9 mouse cellular contexts compared by ENCODE assay signal in the genomic region with DNA sequence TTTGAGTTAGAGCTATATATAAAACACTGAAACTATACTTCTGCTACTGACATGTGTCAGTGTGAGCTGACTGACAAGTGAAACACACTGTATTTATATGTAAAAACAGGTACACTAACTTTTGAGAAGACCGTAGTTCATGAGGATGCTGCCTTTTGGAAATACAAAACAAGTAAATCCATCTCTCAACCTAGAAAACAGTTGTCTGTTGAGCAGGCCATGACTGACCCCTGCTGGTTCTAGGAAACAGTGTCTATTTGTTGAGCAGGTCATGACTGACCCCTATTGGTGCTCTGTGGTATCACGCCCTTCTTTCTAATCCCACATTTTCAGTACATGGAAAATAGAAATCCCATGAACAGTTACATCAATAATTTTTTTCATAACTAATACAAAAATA. TPM values are rescaled to one million over a fixed set of nuclear protein-coding genes. Genes with fewer than 3 reads are reported as not detected.
A peak's percentile ranks its signal among the peaks of the same experiment; 100 is the strongest.
DNase-seq lines count a peak whose midpoint lies in the region; ATAC-seq and TF ChIP-seq lines count a peak whose summit lies in the region.
"Had no signal": no experiment of that assay in that cellular context is flagged by ENCODE, and none has a peak within 500 bp of the region (broad histone marks: within the 10 kb centered on the region; RNA-seq: fewer than 3 reads in every experiment).

No protein-coding gene starts in this region.

- no peaks in the 10 kb centered on the region for H3K27me3 ChIP-seq in heart, embryonic 12.5 days (replicated peaks)
- H3K27me3 ChIP-seq in lung, embryonic 15.5 days = no peaks in the 10 kb centered on the region
- H3K27me3 ChIP-seq: neural tube, embryonic 12.5 days had no signal

- no peaks in the 10 kb centered on the region for H3K9me3 ChIP-seq in ES-E14 (ENCODE audit: control insufficient read depth, insufficient read depth, low read depth, low read length)
- H3K9me3 ChIP-seq in heart, embryonic 12.5 days (replicated peaks) = no peaks in the 10 kb centered on the region
- no peaks in the 10 kb centered on the region for H3K9me3 ChIP-seq in lung, embryonic 15.5 days

- DNase-seq in ES-E14 (ENCODE audit: low read depth, low spot score) = no peak
- peak; percentile 95 for DNase-seq in brain, embryonic 14.5 days (ENCODE audit: low read depth)
- DNase-seq in kidney, postnatal 4 days = peak; percentile 82 to 85
- peak; percentile 69 for DNase-seq in retina, adult 2 months (ENCODE audit: low read depth, low spot score)
- peak; percentile 49 to 62 for DNase-seq in thymus, postnatal 36 days

- 20% methylated on average over 2 of the region's 2 CpGs for WGBS in heart, embryonic 12.5 days
- WGBS in lung, embryonic 15.5 days = 10% methylated on average over 2 of the region's 2 CpGs

- in situ Hi-C loops in ES-E14 (cut with MboI; ENCODE audit: low sequenced_read_pairs in 2 of 2, unreplicated experiment in 2 of 2) = loop anchor here in 1 of 2 experiments (5.0 to 25.0 kb wide), 2 partner anchors 389 to 794 kb away; partner anchors contain the start of gene Adamts17

- peak; percentile 97 for TF ChIP-seq CTCF in brain, embryonic 14.5 days (IDR thresholded peaks at IDR 0.05; ENCODE audit: borderline replicate concordance, extremely low read depth, insufficient read depth, insufficient read length)

- H3K4me2 ChIP-seq in heart, embryonic 12.5 days = no peak overlapping the region
- no peak overlapping the region for H3K4me2 ChIP-seq in lung, embryonic 15.5 days
- H3K4me2 ChIP-seq: neural tube, embryonic 12.5 days had no signal

- no peak overlapping the region for H3K4me3 ChIP-seq in ES-E14 (ENCODE audit: insufficient read depth in 1 of 2, low read depth in 1 of 2, low read length in 2 of 2, poor library complexity in 1 of 2, severe bottlenecking in 1 of 2)
- H3K4me3 ChIP-seq in heart, embryonic 12.5 days = no peak overlapping the region
- no peak overlapping the region for H3K4me3 ChIP-seq in lung, embryonic 15.5 days
- H3K4me3 ChIP-seq: neural tube, embryonic 12.5 days had no signal

- no peak for TF ChIP-seq POLR2A in brain, embryonic 14.5 days (IDR thresholded peaks at IDR 0.05; ENCODE audit: borderline replicate concordance, extremely low read depth, insufficient read depth, insufficient read length, poor library complexity, severe bottlenecking)

- no peaks in the 10 kb centered on the region for H3K4me1 ChIP-seq in ES-E14 (ENCODE audit: control insufficient read depth in 2 of 2, insufficient read depth in 2 of 2, low read length in 2 of 2, poor library complexity in 1 of 2)
- H3K4me1 ChIP-seq in heart, embryonic 12.5 days (replicated peaks) = peaks cover 15% of the 10 kb centered on the region
- H3K4me1 ChIP-seq in lung, embryonic 15.5 days = no peaks in the 10 kb centered on the region
- H3K4me1 ChIP-seq: neural tube, embryonic 12.5 days had no signal

- peak; percentile 86 for ATAC-seq in erythroblast, adult 5-6 weeks (replicated peaks; ENCODE audit: low FRiP score, poor library complexity, severe bottlenecking)
- ATAC-seq in heart, embryonic 12.5 days (ENCODE audit: insufficient number of reproducible peaks, low FRiP score) = no peak
- peak; percentile 46; the same call in 1 of the 2 replicates for ATAC-seq in lung, embryonic 15.5 days (ENCODE audit: borderline replicate concordance, extremely low read depth, low FRiP score, low TSS enrichment)

- H3K36me3 ChIP-seq in ES-E14 (ENCODE audit: control insufficient read depth, insufficient read depth, low read length, poor library complexity, severe bottlenecking) = no peaks in the 10 kb centered on the region
- peaks cover 7% of the 10 kb centered on the region; the same call in 1 of the 2 replicates for H3K36me3 ChIP-seq in heart, embryonic 12.5 days
- no peaks in the 10 kb centered on the region for H3K36me3 ChIP-seq in lung, embryonic 15.5 days

- no peak overlapping the region for H3K9ac ChIP-seq in ES-E14 (ENCODE audit: insufficient read depth, low read depth, low read length, poor library complexity, severe bottlenecking)
- no peak overlapping the region for H3K9ac ChIP-seq in heart, embryonic 12.5 days
- no peak overlapping the region for H3K9ac ChIP-seq in lung, embryonic 15.5 days
- H3K9ac ChIP-seq: neural tube, embryonic 12.5 days had no signal

- H3K27ac ChIP-seq in ES-E14 (ENCODE audit: insufficient read depth, low read depth, low read length, poor library complexity, severe bottlenecking) = no peak overlapping the region
- H3K27ac ChIP-seq in heart, embryonic 12.5 days (ENCODE audit: poor library complexity, severe bottlenecking) = peak overlapping the region; percentile 46; the same call in 1 of the 2 replicates
- no peak overlapping the region for H3K27ac ChIP-seq in lung, embryonic 15.5 days
- H3K27ac ChIP-seq: neural tube, embryonic 12.5 days had no signal

TF ChIP-seq in ES-E14, 5 proteins besides CTCF, POLR2A, EP300 and RAD21:
- TF ChIP-seq ZNF384 (IDR thresholded peaks at IDR 0.05; ENCODE audit: low read depth, low read length) (peak; percentile 62), CHD2 (IDR thresholded peaks at IDR 0.05; ENCODE audit: low read depth, low read length) (no peak), ZC3H11A (IDR thresholded peaks at IDR 0.05; ENCODE audit: borderline replicate concordance, low read depth, low read length) (peak; percentile 94; the same call in 1 of the 2 replicates), MAFK (IDR thresholded peaks at IDR 0.05; ENCODE audit: insufficient read depth, low read depth, low read length) (no peak), HCFC1 (IDR thresholded peaks at IDR 0.05; ENCODE audit: borderline replicate concordance, insufficient read depth, low read length) (no peak)

RNA-seq across cellular contexts. Expression of gene Lrrc28, which starts 14.3 kb away (rescaled TPM):
- 23.4 and 25.0 TPM in 2 replicates for total RNA-seq in ES-E14 (2012; rRNA removed)
- polyA plus RNA-seq in brain, embryonic 14.5 days (2012; rRNA removed) = 44.7 and 58.3 TPM in 2 replicates
- 1.5 and 5.2 TPM in 2 replicates for total RNA-seq in erythroblast, adult 5-6 weeks (2015; ENCODE audit: low replicate concordance)
- total RNA-seq in erythroblast, adult 5-6 weeks (2017; ENCODE audit: low replicate concordance) = 9.4 and 12.4 TPM in 2 replicates
- 10.3 and 14.9 TPM in 2 replicates for polyA plus RNA-seq in heart, embryonic 12.5 days (2016; fragmentation: Nextera tagmentation; extraction: Ambion mirVana)
- 12.7 and 14.5 TPM in 2 replicates for polyA plus RNA-seq in lung, embryonic 15.5 days (2015; fragmentation: Nextera tagmentation; extraction: Ambion mirVana)

RNA-seq across cellular contexts. Expression of gene Ttc23, which starts 16.4 kb away (rescaled TPM):
- 9.4 and 11.6 TPM in 2 replicates for total RNA-seq in ES-E14 (2012; rRNA removed)
- 11.9 and 12.4 TPM in 2 replicates for polyA plus RNA-seq in brain, embryonic 14.5 days (2012; rRNA removed)
- total RNA-seq in erythroblast, adult 5-6 weeks (2015; ENCODE audit: low replicate concordance) = 0.84 TPM in 1 of 2 replicates, not detected in the other
- total RNA-seq in erythroblast, adult 5-6 weeks (2017; ENCODE audit: low replicate concordance) = 0.60 and 2.4 TPM in 2 replicates
- polyA plus RNA-seq in heart, embryonic 12.5 days (2016; fragmentation: Nextera tagmentation; extraction: Ambion mirVana) = 19.2 and 20.6 TPM in 2 replicates
- polyA plus RNA-seq in lung, embryonic 15.5 days (2015; fragmentation: Nextera tagmentation; extraction: Ambion mirVana) = 26.8 and 29.0 TPM in 2 replicates
